Mouse (Mus musculus): ENCODE results near the gene 1700001C02Rik. TPM values are rescaled to one million over a fixed set of nuclear protein-coding genes. Genes with fewer than 3 reads are reported as not detected.
A peak's percentile ranks its signal among the peaks of the same experiment; 100 is the strongest.

1700001C02Rik gene
- polyA plus RNA-seq, 1 experiment from 2014 or later = not detected

- no peak overlapping the region for H3K4me2 ChIP-seq
- H3K9ac ChIP-seq (ENCODE audit: low read depth, low read length) = no peak overlapping the region
- no peak for ATAC-seq (replicated peaks; ENCODE audit: low FRiP score)
- no peaks in the 10 kb centered on the region for H3K4me1 ChIP-seq (replicated peaks; ENCODE audit: control insufficient read depth, insufficient read depth, low read length)
- no peaks in the 10 kb centered on the region for H3K27me3 ChIP-seq (replicated peaks; ENCODE audit: control insufficient read depth, insufficient read depth, low read length)
- H3K36me3 ChIP-seq (ENCODE audit: control insufficient read depth, insufficient read depth, low read length) = no peaks in the 10 kb centered on the region
- 67% methylated on average over 7 of the region's 7 CpGs for WGBS
- no peak for DNase-seq (ENCODE audit: low spot score)
- H3K27ac ChIP-seq (ENCODE audit: low read depth, low read length) = no peak overlapping the region
- no peaks in the 10 kb centered on the region for H3K9me3 ChIP-seq (ENCODE audit: control insufficient read depth, low read length)
- no peak overlapping the region for H3K4me3 ChIP-seq (ENCODE audit: low read depth, low read length)
Observed at GRCm38 (mm10) chr5:30497299-30497698, 31.5 kb downstream of the 1700001C02Rik start.

DNA sequence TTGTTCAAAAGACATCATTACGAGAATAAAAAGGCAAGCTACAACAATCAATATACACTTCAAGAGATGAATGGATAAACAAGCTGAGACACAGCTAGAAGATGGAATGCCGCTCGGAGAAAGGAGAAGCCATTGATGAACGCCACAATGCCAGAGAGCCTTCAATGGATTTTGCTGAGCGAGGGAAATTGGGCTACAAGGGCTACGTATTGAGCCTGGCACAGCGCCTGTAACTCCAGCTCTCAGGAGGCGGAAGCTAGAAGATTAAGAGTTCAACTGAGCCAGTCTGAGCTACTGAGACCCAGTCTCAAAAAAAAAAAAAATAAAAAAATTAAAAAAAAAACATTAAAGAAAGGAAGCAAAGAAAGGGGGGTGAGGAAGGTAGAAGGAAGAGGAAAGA, 47.3 kb downstream of the 1700001C02Rik start:
- 86% methylated on average over 8 of the region's 8 CpGs for WGBS
- DNase-seq (ENCODE audit: low spot score) = no peak

DNA sequence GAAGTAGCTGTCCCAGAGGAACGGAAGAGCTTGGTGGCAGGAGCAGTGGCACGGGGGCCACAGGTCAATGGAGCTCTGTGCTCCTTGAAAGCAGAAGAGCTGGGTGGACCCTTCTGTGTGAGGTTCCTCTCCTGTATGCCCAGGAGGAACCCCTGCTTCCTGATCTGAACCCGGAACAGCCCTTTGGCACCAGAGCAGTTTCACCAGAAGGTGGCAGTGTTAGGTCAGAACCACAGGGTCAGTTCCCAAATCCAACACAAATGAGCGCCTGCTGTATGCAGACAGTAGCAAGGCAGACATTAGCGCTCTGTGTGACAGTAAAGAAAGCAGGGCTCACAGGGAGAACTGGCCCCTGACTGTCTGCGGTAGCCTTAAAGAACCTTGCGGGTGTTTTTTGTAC, 50.5 kb downstream of the 1700001C02Rik start:
- Histone ChIP-seq H3K36me3 (ENCODE audit: control insufficient read depth, insufficient read depth, low read length) (no peaks in the 10 kb centered on the region), H3K4me1 (replicated peaks; ENCODE audit: control insufficient read depth, insufficient read depth, low read length) (peaks cover 23% of the 10 kb centered on the region), H3K9me3 (ENCODE audit: control insufficient read depth, low read length) (no peaks in the 10 kb centered on the region), H3K9ac (ENCODE audit: low read depth, low read length) (no peak overlapping the region), H3K27ac (ENCODE audit: low read depth, low read length) (no peak overlapping the region), H3K4me2 (no peak overlapping the region), H3K4me3 (ENCODE audit: low read depth, low read length) (no peak overlapping the region), H3K27me3 (replicated peaks; ENCODE audit: control insufficient read depth, insufficient read depth, low read length) (no peaks in the 10 kb centered on the region)
- ATAC-seq (replicated peaks; ENCODE audit: low FRiP score) = no peak
- DNase-seq (ENCODE audit: low spot score) = no peak
- 45% methylated on average over 7 of the region's 7 CpGs for WGBS

More for the DNA sequence above, 47.3 kb downstream of the 1700001C02Rik start:
- H3K9me3 ChIP-seq (ENCODE audit: control insufficient read depth, low read length) = no peaks in the 10 kb centered on the region
- no peak overlapping the region for H3K4me3 ChIP-seq (ENCODE audit: low read depth, low read length)
- H3K27ac ChIP-seq (ENCODE audit: low read depth, low read length) = no peak overlapping the region
- H3K4me2 ChIP-seq = no peak overlapping the region
- no peak for ATAC-seq (replicated peaks; ENCODE audit: low FRiP score)
- H3K27me3 ChIP-seq (replicated peaks; ENCODE audit: control insufficient read depth, insufficient read depth, low read length) = no peaks in the 10 kb centered on the region
- no peak overlapping the region for H3K9ac ChIP-seq (ENCODE audit: low read depth, low read length)
- H3K36me3 ChIP-seq (ENCODE audit: control insufficient read depth, insufficient read depth, low read length) = no peaks in the 10 kb centered on the region
- H3K4me1 ChIP-seq (replicated peaks; ENCODE audit: control insufficient read depth, insufficient read depth, low read length) = peaks cover 3% of the 10 kb centered on the region

- Histone ChIP-seq H3K9me3 (ENCODE audit: control insufficient read depth, low read length) (no peaks in the 10 kb centered on the region), H3K27me3 (replicated peaks; ENCODE audit: control insufficient read depth, insufficient read depth, low read length) (no peaks in the 10 kb centered on the region), H3K4me2 (no peak overlapping the region), H3K9ac (ENCODE audit: low read depth, low read length) (no peak overlapping the region), H3K27ac (ENCODE audit: low read depth, low read length) (peak overlapping the region; percentile 76), H3K4me3 (ENCODE audit: low read depth, low read length) (no peak overlapping the region), H3K4me1 (replicated peaks; ENCODE audit: control insufficient read depth, insufficient read depth, low read length) (peaks cover 24% of the 10 kb centered on the region), H3K36me3 (ENCODE audit: control insufficient read depth, insufficient read depth, low read length) (no peaks in the 10 kb centered on the region)
- ATAC-seq (replicated peaks; ENCODE audit: low FRiP score) (no peak), DNase-seq (ENCODE audit: low spot score) (no peak)
- WGBS = 64% methylated on average over 5 of the region's 5 CpGs
Observed at GRCm38 (mm10) chr5:30518108-30518507, 52.3 kb downstream of the 1700001C02Rik start.

DNA sequence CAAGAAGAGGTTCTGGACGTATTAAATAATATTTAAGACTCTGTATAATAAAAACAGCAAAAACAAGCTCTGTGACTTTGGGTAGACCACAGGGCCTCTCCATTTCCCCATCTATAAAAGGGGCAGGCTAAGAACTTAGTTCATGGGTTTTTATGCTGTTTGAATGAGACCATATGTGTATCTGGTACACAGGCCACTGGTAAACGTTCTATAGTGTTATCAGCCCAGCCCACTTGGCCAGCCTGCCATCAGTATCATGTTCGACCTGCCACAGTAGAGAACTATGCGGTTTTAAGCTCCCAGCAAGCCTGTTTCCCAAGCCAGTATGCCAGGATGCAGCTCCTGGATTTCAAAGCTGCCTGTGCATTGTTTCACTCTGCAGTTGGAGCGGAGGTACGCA, 52.7 kb downstream of the 1700001C02Rik start:
- DNase-seq (ENCODE audit: low spot score) (no peak), ATAC-seq (replicated peaks; ENCODE audit: low FRiP score) (peak; percentile 93)
- 0 out of 2 replicates have a peak overlapping the region, but pooled peaks have one; percentile 19 for H3K4me2 ChIP-seq

GRCm38 (mm10) chr5:30519494-30519893, 53.6 kb downstream of the 1700001C02Rik start:
- peaks cover 27% of the 10 kb centered on the region for H3K4me1 ChIP-seq (replicated peaks; ENCODE audit: control insufficient read depth, insufficient read depth, low read length)
- H3K4me3 ChIP-seq (ENCODE audit: low read depth, low read length) = no peak overlapping the region
- no peak overlapping the region for H3K4me2 ChIP-seq
- peak overlapping the region; percentile 76 for H3K27ac ChIP-seq (ENCODE audit: low read depth, low read length)
- ATAC-seq (replicated peaks; ENCODE audit: low FRiP score) (no peak), DNase-seq (ENCODE audit: low spot score) (no peak)
- 50% methylated on average over 7 of the region's 7 CpGs for WGBS
- H3K27me3 ChIP-seq (replicated peaks; ENCODE audit: control insufficient read depth, insufficient read depth, low read length) = no peaks in the 10 kb centered on the region
- H3K9ac ChIP-seq (ENCODE audit: low read depth, low read length) = peak overlapping the region; percentile 43
- H3K9me3 ChIP-seq (ENCODE audit: control insufficient read depth, low read length) = no peaks in the 10 kb centered on the region
- H3K36me3 ChIP-seq (ENCODE audit: control insufficient read depth, insufficient read depth, low read length) = no peaks in the 10 kb centered on the region

More for the DNA sequence above, 52.7 kb downstream of the 1700001C02Rik start:
- H3K9ac ChIP-seq (ENCODE audit: low read depth, low read length) = 0 out of 2 replicates have a peak overlapping the region, but pooled peaks have one; percentile 43
- peak overlapping the region; percentile 76 for H3K27ac ChIP-seq (ENCODE audit: low read depth, low read length)
- peaks cover 27% of the 10 kb centered on the region for H3K4me1 ChIP-seq (replicated peaks; ENCODE audit: control insufficient read depth, insufficient read depth, low read length)
- H3K9me3 ChIP-seq (ENCODE audit: control insufficient read depth, low read length) = no peaks in the 10 kb centered on the region
- H3K27me3 ChIP-seq (replicated peaks; ENCODE audit: control insufficient read depth, insufficient read depth, low read length) = no peaks in the 10 kb centered on the region
- H3K4me3 ChIP-seq (ENCODE audit: low read depth, low read length) = no peak overlapping the region
- WGBS = 49% methylated on average over 6 of the region's 6 CpGs
- no peaks in the 10 kb centered on the region for H3K36me3 ChIP-seq (ENCODE audit: control insufficient read depth, insufficient read depth, low read length)

DNA sequence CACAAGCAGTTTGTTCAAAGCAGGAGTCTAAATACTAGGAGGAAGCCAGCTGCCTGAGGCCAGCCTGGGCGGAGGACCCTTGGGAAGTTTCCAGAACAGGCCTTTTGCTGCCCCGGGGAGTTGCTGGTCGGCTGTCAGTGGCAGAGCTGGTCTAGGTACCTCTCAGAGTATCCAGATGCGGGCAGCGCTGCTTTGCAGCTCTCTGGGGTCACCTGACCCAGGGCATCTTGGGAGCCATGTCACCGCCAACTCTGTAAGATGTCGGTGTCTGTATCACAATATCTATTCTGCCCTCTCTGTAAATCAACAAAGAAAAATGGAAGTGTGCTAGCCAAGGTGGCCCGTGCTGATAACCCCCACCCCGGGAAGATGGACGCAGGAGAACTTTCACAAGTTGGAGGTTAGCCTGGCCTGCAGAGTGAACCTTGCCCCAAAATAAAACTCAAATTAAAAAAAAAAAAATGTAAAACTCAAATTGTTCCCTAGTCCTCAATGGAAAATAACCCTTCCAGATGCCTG, 54.4 kb downstream of the 1700001C02Rik start:
- ATAC-seq (replicated peaks; ENCODE audit: low FRiP score) = peak; percentile 58
- Histone ChIP-seq H3K27me3 (replicated peaks; ENCODE audit: control insufficient read depth, insufficient read depth, low read length) (no peaks in the 10 kb centered on the region), H3K27ac (ENCODE audit: low read depth, low read length) (no peak overlapping the region), H3K9me3 (ENCODE audit: control insufficient read depth, low read length) (no peaks in the 10 kb centered on the region), H3K4me3 (ENCODE audit: low read depth, low read length) (no peak overlapping the region), H3K9ac (ENCODE audit: low read depth, low read length) (no peak overlapping the region), H3K36me3 (ENCODE audit: control insufficient read depth, insufficient read depth, low read length) (no peaks in the 10 kb centered on the region), H3K4me2 (no peak overlapping the region), H3K4me1 (replicated peaks; ENCODE audit: control insufficient read depth, insufficient read depth, low read length) (peaks cover 27% of the 10 kb centered on the region)
- DNase-seq (ENCODE audit: low spot score) = no peak
- WGBS = 61% methylated on average over 10 of the region's 10 CpGs

DNA sequence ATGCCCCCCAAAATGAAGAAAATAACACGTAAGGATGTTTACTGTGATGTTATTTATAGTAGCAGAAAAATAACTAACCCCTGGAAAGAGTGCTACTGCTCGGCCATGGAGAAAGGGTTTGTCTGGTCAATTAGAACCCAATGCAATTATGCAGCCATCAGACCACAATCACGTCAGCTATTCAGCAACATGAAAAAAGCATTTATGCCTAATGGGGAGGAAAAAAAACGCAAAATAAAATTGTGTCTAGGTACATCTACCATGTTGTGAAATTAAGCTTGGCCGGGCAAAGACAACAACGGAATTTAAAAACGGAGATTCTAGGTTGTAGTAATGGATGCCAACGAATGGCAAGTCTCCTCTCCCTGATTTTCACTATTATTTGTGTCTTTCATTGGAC, 56.6 kb downstream of the 1700001C02Rik start:
- H3K9ac ChIP-seq (ENCODE audit: low read depth, low read length) = no peak overlapping the region
- no peak overlapping the region for H3K4me2 ChIP-seq
- H3K27me3 ChIP-seq (replicated peaks; ENCODE audit: control insufficient read depth, insufficient read depth, low read length) = no peaks in the 10 kb centered on the region
- peaks cover 27% of the 10 kb centered on the region for H3K4me1 ChIP-seq (replicated peaks; ENCODE audit: control insufficient read depth, insufficient read depth, low read length)
- DNase-seq (ENCODE audit: low spot score) (no peak), ATAC-seq (replicated peaks; ENCODE audit: low FRiP score) (no peak)
- H3K36me3 ChIP-seq (ENCODE audit: control insufficient read depth, insufficient read depth, low read length) = no peaks in the 10 kb centered on the region
- no peaks in the 10 kb centered on the region for H3K9me3 ChIP-seq (ENCODE audit: control insufficient read depth, low read length)
- H3K27ac ChIP-seq (ENCODE audit: low read depth, low read length) = no peak overlapping the region
- H3K4me3 ChIP-seq (ENCODE audit: low read depth, low read length) = no peak overlapping the region
- WGBS = 89% methylated on average over 8 of the region's 8 CpGs

DNA sequence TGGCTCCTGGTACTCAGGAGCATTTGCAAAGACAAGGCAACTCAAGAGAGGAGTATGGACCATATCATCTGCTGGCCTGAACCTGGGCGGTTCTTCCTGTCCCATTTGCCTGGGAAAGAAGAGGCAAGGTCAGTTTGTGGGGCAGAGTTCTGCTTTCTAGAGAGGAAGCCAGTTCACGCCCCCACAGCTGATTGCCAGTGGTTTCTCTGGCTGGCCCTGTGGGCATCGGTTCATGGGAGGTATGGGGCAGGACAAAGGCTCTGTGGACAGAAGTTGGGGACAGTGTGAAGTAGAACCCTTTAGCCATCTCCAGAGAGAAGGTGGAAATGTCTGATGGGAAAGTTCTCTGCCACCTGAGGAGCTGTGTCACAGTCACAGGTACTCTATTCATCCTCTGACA, 57.3 kb downstream of the 1700001C02Rik start:
- Histone ChIP-seq H3K4me3 (ENCODE audit: low read depth, low read length) (no peak overlapping the region), H3K4me2 (no peak overlapping the region), H3K9ac (ENCODE audit: low read depth, low read length) (no peak overlapping the region), H3K36me3 (ENCODE audit: control insufficient read depth, insufficient read depth, low read length) (no peaks in the 10 kb centered on the region), H3K27ac (ENCODE audit: low read depth, low read length) (no peak overlapping the region), H3K9me3 (ENCODE audit: control insufficient read depth, low read length) (no peaks in the 10 kb centered on the region), H3K4me1 (replicated peaks; ENCODE audit: control insufficient read depth, insufficient read depth, low read length) (peaks cover 24% of the 10 kb centered on the region), H3K27me3 (replicated peaks; ENCODE audit: control insufficient read depth, insufficient read depth, low read length) (0 out of 2 replicates have a peak, but pooled peaks cover 2% of the 10 kb centered on the region)
- ATAC-seq (replicated peaks; ENCODE audit: low FRiP score) (no peak), DNase-seq (ENCODE audit: low spot score) (no peak)
- WGBS = 53% methylated on average over 3 of the region's 3 CpGs
